Mouse (Mus musculus): Measurements from ENCODE around the gene Sec31a. TPM values are rescaled to one million over a fixed set of nuclear protein-coding genes. Genes with fewer than 3 reads are reported as not detected.
"Not testable (repeated sequence)": the region's sequence is repeated elsewhere in the genome, so short reads cannot be mapped to it uniquely, and the experiment has no call there.

Gene Sec31a
- polyA plus RNA-seq, 1 experiment from 2014 or later: 83.0 TPM

GRCm38 (mm10) chr5:100428031-100428733, 12.1 kb upstream of the Sec31a start:
- H3K27ac ChIP-seq (replicated peaks): peak overlapping the region; percentile 39
- H3K36me3 ChIP-seq: peaks cover 39% of the 10 kb centered on the region
- H3K27me3 ChIP-seq: no peaks in the 10 kb centered on the region
- no peak for ATAC-seq (replicated peaks)
- H3K4me3 ChIP-seq: peak overlapping the region; percentile 98
- H3K4me1 ChIP-seq: peaks cover 64% of the 10 kb centered on the region
- H3K9ac ChIP-seq (replicated peaks): peak overlapping the region; percentile 93
- no peaks in the 10 kb centered on the region for H3K9me3 ChIP-seq
- H3K4me2 ChIP-seq (replicated peaks): peak overlapping the region; percentile 90
- 7% methylated on average over 5 of the region's 5 CpGs for WGBS

GRCm38 (mm10) chr5:100427276-100427675, 11.2 kb upstream of the Sec31a start:
- no peak for ATAC-seq (replicated peaks)
- peaks cover 69% of the 10 kb centered on the region for H3K4me1 ChIP-seq
- peaks cover 48% of the 10 kb centered on the region for H3K36me3 ChIP-seq
- H3K9me3 ChIP-seq: no peaks in the 10 kb centered on the region
- H3K4me2 ChIP-seq (replicated peaks): peak overlapping the region; percentile 90
- H3K9ac ChIP-seq (replicated peaks): peak overlapping the region; percentile 93
- no peaks in the 10 kb centered on the region for H3K27me3 ChIP-seq
- H3K27ac ChIP-seq (replicated peaks): no peak overlapping the region
- WGBS: 46% methylated on average over 9 of the region's 9 CpGs
- H3K4me3 ChIP-seq: peak overlapping the region; percentile 98

DNA sequence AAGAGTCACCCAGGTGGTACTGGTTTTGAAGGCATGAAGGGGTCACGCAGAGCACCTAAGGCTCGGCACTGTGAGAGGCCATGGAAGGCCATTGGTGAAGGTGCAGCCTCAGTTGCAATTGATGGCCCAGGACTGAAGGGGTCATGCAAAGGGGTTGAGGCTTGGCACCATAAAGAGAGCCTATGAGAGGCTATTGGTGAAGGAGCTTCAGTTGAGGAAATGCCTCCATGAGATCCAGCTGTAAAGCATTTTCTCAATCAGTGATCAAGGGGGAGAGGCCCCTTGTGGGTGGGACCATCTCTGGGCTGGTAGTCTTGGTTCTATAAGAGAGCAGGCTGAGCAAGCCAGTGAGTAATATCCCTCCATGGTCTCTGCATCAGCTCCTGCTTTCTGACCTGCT, 9.8 kb upstream of the Sec31a start:
- H3K27me3 ChIP-seq; H3K9me3 ChIP-seq; H3K4me2 ChIP-seq (replicated peaks); ATAC-seq (replicated peaks); H3K27ac ChIP-seq (replicated peaks); H3K4me3 ChIP-seq; H3K9ac ChIP-seq (replicated peaks): not testable (repeated sequence)
- 88% methylated on average over 2 of the region's 2 CpGs for WGBS
- Histone ChIP-seq H3K4me1 (peaks cover 69% of the 10 kb centered on the region), H3K36me3 (peaks cover 62% of the 10 kb centered on the region)

DNA sequence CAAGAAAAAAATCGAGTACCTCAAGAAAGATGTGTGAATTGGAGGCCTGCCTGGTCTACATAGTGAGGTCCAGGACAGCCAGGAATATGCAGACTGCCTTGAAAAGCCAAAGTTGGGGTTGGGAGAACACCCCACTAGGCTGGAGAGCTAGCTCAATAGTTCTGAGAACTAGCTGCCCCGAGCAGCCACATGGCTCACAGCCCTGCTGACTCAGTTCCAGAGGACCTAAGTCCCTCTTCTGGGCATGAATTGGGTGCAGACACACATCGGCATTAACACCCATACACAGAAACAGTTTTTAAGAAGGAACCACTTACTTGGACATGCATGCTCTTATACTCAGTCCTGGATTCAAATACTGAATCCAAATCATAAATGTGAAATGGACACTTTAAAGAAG, 8.2 kb upstream of the Sec31a start:
- H3K36me3 ChIP-seq: peaks cover 78% of the 10 kb centered on the region

GRCm38 (mm10) chr5:100423626-100424025, 7.6 kb upstream of the Sec31a start:
- no peaks in the 10 kb centered on the region for H3K27me3 ChIP-seq
- H3K27ac ChIP-seq (replicated peaks): no peak overlapping the region
- ATAC-seq (replicated peaks): no peak
- peaks cover 59% of the 10 kb centered on the region for H3K4me1 ChIP-seq
- H3K4me3 ChIP-seq: no peak overlapping the region
- peaks cover 84% of the 10 kb centered on the region for H3K36me3 ChIP-seq
- H3K9me3 ChIP-seq: no peaks in the 10 kb centered on the region
- H3K9ac ChIP-seq (replicated peaks): no peak overlapping the region
- H3K4me2 ChIP-seq (replicated peaks): no peak overlapping the region
- WGBS: 75% methylated on average over 7 of the region's 7 CpGs

More for the DNA sequence above, 8.2 kb upstream of the Sec31a start:
- peaks cover 59% of the 10 kb centered on the region for H3K4me1 ChIP-seq
- WGBS: 78% methylated on average over 3 of the region's 3 CpGs
- H3K9me3 ChIP-seq: no peaks in the 10 kb centered on the region
- no peak overlapping the region for H3K4me2 ChIP-seq (replicated peaks)
- H3K27ac ChIP-seq (replicated peaks): no peak overlapping the region
- H3K9ac ChIP-seq (replicated peaks): peak overlapping the region; percentile 26; the same call in 1 of the 2 replicates
- ATAC-seq (replicated peaks): no peak
- no peak overlapping the region for H3K4me3 ChIP-seq
- H3K27me3 ChIP-seq: no peaks in the 10 kb centered on the region

GRCm38 (mm10) chr5:100418861-100419260, 2.8 kb upstream of the Sec31a start:
- no peaks in the 10 kb centered on the region for H3K9me3 ChIP-seq
- H3K9ac ChIP-seq (replicated peaks): no peak overlapping the region
- H3K27ac ChIP-seq (replicated peaks): no peak overlapping the region
- peaks cover 57% of the 10 kb centered on the region for H3K36me3 ChIP-seq
- H3K27me3 ChIP-seq: no peaks in the 10 kb centered on the region
- no peak for ATAC-seq (replicated peaks)
- 72% methylated on average over 4 of the region's 4 CpGs for WGBS
- no peak overlapping the region for H3K4me2 ChIP-seq (replicated peaks)
- peaks cover 41% of the 10 kb centered on the region for H3K4me1 ChIP-seq
- H3K4me3 ChIP-seq: no peak overlapping the region

DNA sequence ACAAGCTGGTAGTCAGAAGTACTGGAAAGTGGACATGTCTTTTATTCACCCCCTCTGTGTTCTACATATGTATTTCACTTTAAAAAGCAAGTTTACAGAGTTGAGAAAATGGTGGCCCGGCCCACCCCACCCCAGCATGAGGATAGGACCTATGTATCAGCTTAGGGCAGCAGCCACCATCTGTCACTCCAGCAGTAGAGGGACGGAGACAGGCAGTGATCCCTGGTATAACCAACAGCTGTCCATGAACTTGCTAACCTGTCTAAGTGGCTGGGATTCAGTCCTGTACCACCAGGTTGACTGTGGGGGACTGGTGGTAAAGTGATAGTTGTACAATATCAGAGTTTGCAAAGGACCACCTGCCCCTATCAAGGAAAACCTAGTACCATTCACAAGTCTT, 2.0 kb upstream of the Sec31a start:
- WGBS: 83% methylated on average over 2 of the region's 2 CpGs
- Histone ChIP-seq H3K36me3 (peaks cover 50% of the 10 kb centered on the region), H3K9ac (replicated peaks) (no peak overlapping the region), H3K4me1 (peaks cover 40% of the 10 kb centered on the region), H3K27me3 (no peaks in the 10 kb centered on the region), H3K27ac (replicated peaks) (no peak overlapping the region), H3K4me3 (no peak overlapping the region), H3K4me2 (replicated peaks) (no peak overlapping the region), H3K9me3 (no peaks in the 10 kb centered on the region)
- no peak for ATAC-seq (replicated peaks)

DNA sequence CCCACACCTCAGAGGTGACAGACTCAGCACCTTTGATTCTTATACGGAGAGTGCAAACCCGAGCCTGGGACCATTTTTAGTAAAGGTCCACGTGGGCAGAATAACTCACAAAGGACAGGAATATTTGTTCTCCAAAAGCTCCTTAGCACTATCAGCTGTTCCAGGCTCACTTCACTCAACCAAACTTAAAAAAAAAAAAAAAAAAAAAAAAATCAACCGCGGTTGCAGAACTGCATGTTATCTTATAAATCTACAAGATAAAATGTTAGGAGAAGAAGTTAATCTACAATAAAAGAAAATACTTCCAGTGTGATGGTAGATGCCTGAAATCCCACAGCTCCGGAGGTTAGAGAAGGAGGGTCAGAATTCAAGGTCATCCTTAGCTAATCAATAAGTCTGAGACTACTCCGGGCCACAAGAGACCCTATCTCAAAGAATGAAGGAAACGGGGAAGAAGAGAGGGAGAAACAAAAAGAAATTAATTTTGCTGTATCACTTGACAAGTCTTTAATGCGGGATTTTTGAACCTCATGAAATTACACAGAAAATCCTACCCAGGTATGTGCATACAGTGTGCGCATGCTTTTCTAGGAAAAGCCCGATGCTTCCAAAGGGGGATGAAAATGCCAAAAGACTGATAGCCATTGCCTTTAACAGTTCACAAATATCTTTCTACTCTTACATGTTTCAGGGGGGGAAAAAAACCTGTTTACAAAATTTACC, 1.4 kb downstream of the Sec31a start:
- H3K36me3 ChIP-seq: peaks cover 16% of the 10 kb centered on the region
- peaks cover 35% of the 10 kb centered on the region for H3K4me1 ChIP-seq
- 81% methylated on average over 11 of the region's 11 CpGs for WGBS
- no peaks in the 10 kb centered on the region for H3K9me3 ChIP-seq
- no peak for ATAC-seq (replicated peaks)
- H3K9ac ChIP-seq (replicated peaks): peak overlapping the region; percentile 26; the same call in 1 of the 2 replicates
- H3K27me3 ChIP-seq: no peaks in the 10 kb centered on the region
- H3K4me2 ChIP-seq (replicated peaks): peak overlapping the region; percentile 65
- peak overlapping the region; percentile 94 for H3K4me3 ChIP-seq
- H3K27ac ChIP-seq (replicated peaks): no peak overlapping the region

DNA sequence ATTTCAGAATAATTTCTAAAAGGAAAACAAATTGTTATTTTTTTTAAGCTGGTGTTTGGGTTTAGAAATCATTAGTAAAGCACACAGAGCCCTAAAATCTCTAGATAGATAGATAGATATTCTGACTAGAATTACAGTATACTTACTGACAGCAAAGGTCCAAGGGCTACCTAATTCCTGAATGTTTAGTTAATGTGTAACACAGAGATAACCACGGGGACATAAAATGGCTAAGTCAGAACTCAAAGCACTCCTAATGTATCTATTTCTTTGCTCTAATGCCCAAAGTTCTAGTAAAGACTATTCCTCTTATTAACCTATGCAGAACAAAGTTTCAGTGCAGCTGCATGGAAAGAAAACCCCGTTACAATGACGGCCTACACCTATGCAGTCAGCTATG, 3.1 kb downstream of the Sec31a start:
- 84% methylated on average over 3 of the region's 3 CpGs for WGBS
- Histone ChIP-seq H3K4me2 (replicated peaks) (no peak overlapping the region), H3K9ac (replicated peaks) (no peak overlapping the region), H3K27me3 (no peaks in the 10 kb centered on the region), H3K4me1 (peaks cover 35% of the 10 kb centered on the region), H3K27ac (replicated peaks) (no peak overlapping the region), H3K9me3 (no peaks in the 10 kb centered on the region), H3K36me3 (no peaks in the 10 kb centered on the region), H3K4me3 (no peak overlapping the region)
- no peak for ATAC-seq (replicated peaks)

GRCm38 (mm10) chr5:100410281-100410680, 5.8 kb downstream of the Sec31a start:
- H3K36me3 ChIP-seq: peaks cover 9% of the 10 kb centered on the region
- no peak overlapping the region for H3K4me2 ChIP-seq (replicated peaks)
- H3K4me1 ChIP-seq: peaks cover 23% of the 10 kb centered on the region
- H3K9ac ChIP-seq (replicated peaks): no peak overlapping the region
- H3K27me3 ChIP-seq: no peaks in the 10 kb centered on the region
- ATAC-seq (replicated peaks): no peak
- no peak overlapping the region for H3K4me3 ChIP-seq
- WGBS: 90% methylated on average over 5 of the region's 5 CpGs
- no peak overlapping the region for H3K27ac ChIP-seq (replicated peaks)
- no peaks in the 10 kb centered on the region for H3K9me3 ChIP-seq

GRCm38 (mm10) chr5:100408485-100408884, 7.5 kb downstream of the Sec31a start:
- H3K4me2 ChIP-seq (replicated peaks): no peak overlapping the region
- peaks cover 5% of the 10 kb centered on the region; the same call in 1 of the 2 replicates for H3K4me1 ChIP-seq
- H3K9ac ChIP-seq (replicated peaks): no peak overlapping the region
- ATAC-seq (replicated peaks): no peak
- WGBS: 89% methylated on average over 5 of the region's 5 CpGs
- no peaks in the 10 kb centered on the region for H3K9me3 ChIP-seq
- no peaks in the 10 kb centered on the region for H3K27me3 ChIP-seq
- H3K36me3 ChIP-seq: peaks cover 25% of the 10 kb centered on the region
- no peak overlapping the region for H3K27ac ChIP-seq (replicated peaks)
- H3K4me3 ChIP-seq: no peak overlapping the region

GRCm38 (mm10) chr5:100396753-100397152, 19.3 kb downstream of the Sec31a start:
- Histone ChIP-seq H3K4me3 (no peak overlapping the region), H3K4me2 (replicated peaks) (no peak overlapping the region), H3K9ac (replicated peaks) (no peak overlapping the region), H3K4me1 (no peaks in the 10 kb centered on the region), H3K27me3 (no peaks in the 10 kb centered on the region), H3K36me3 (peaks cover 79% of the 10 kb centered on the region), H3K9me3 (no peaks in the 10 kb centered on the region), H3K27ac (replicated peaks) (no peak overlapping the region)
- WGBS: 96% methylated on average over 3 of the region's 3 CpGs
- no peak for ATAC-seq (replicated peaks)
